Mouse (Mus musculus) heart, embryonic 10.5 days (tissue): ENCODE measurements around the gene Sardh. TPM values are rescaled to one million over a fixed set of nuclear protein-coding genes. Genes with fewer than 3 reads are reported as not detected.

Source experiments
- DNase-seq: peaks from one replicate; pipeline ENCODE4 v3.0.0-alpha.2; 2017; ENCODE audit warnings: low spot score
- H3K27ac ChIP-seq: fragments of 300-500 bp; sonication (generic); 2 replicates; pipeline ENCODE4 v1.5.1; 2016; ENCODE audit warnings: mild to moderate bottlenecking
- H3K27me3 ChIP-seq: fragments of 300-500 bp; sonication (generic); 2 replicates; pipeline ENCODE4 v1.6.1; 2016; ENCODE audit warnings: mild to moderate bottlenecking; ENCODE audit not compliant: poor library complexity, insufficient read depth, severe bottlenecking
- H3K36me3 ChIP-seq: fragments of 300-500 bp; sonication (generic); 2 replicates; pipeline ENCODE4 v1.6.1; 2016; ENCODE audit warnings: mild to moderate bottlenecking, moderate library complexity
- H3K4me1 ChIP-seq: fragments of 300-500 bp; sonication (generic); 2 replicates; pipeline ENCODE4 v1.6.1; 2016; ENCODE audit warnings: mild to moderate bottlenecking
- H3K4me3 ChIP-seq: fragments of 300-500 bp; sonication (generic); 2 replicates; pipeline ENCODE4 v1.5.1; 2016; ENCODE audit warnings: mild to moderate bottlenecking, moderate library complexity
- H3K9me3 ChIP-seq: fragments of 300-500 bp; sonication (generic); 2 replicates; pipeline ENCODE4 v1.6.1; 2016; ENCODE audit warnings: mild to moderate bottlenecking, moderate library complexity
- WGBS: fragments of 180-500 bp; shearing (Covaris S2); methylation state at CpG from one replicate; pipeline ENCODE4 v1.1.7; 2016; 5-methylcytosine and 5-hydroxymethylcytosine counted together
- polyA plus RNA-seq: library from polyadenylated mRNA; unstranded; fragments of >200 nt; fragmentation: Nextera tagmentation; extraction: Ambion mirVana; gene quantifications from 2 replicates; pipeline ENCODE4 v1.2.1, GENCODE M21; 2016

Gene Sardh
- polyA plus RNA-seq, 1 experiment from 2014 or later = 11.8 TPM

DNA sequence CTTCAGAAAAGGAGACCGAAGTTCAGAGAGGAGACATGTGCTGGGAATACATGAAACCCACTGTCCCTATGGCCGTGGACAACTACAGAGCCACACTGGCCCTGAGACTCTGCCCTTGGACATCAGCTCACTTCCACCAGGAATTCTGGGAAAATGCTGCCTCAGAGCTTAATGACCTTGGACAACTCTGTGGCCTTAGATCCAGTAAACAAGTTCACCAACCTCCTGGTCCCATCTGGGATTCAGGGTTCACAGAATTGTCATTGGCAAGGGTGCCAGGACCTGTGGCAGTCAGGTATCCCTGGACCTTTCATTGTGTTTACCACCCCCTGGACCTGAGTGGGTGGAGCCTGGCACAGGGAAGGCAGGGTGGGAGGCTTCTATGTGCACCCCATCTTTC lies 32.6 kb downstream of the Sardh start:
- H3K4me1 ChIP-seq = peaks cover 78% of the 10 kb centered on the region
- no peak for DNase-seq
- peak overlapping the region; percentile 90; the same call in 1 of the 2 replicates for H3K27ac ChIP-seq
- H3K36me3 ChIP-seq = no peaks in the 10 kb centered on the region
- H3K4me3 ChIP-seq = no peak overlapping the region
- peaks cover 8% of the 10 kb centered on the region; the same call in 1 of the 2 replicates for H3K27me3 ChIP-seq
- no peaks in the 10 kb centered on the region for H3K9me3 ChIP-seq
- 81% methylated on average over 2 of the region's 2 CpGs for WGBS

GRCm38 (mm10) chr2:27211966-27212893 lies 35.9 kb downstream of the Sardh start:
- H3K4me1 ChIP-seq = peaks cover 78% of the 10 kb centered on the region
- H3K27me3 ChIP-seq = peaks cover 17% of the 10 kb centered on the region; the same call in 1 of the 2 replicates
- peak overlapping the region; percentile 90 for H3K27ac ChIP-seq
- no peaks in the 10 kb centered on the region for H3K9me3 ChIP-seq
- H3K4me3 ChIP-seq = no peak overlapping the region
- no peak for DNase-seq
- H3K36me3 ChIP-seq = no peaks in the 10 kb centered on the region
- WGBS = 64% methylated on average over 8 of the region's 8 CpGs

DNA sequence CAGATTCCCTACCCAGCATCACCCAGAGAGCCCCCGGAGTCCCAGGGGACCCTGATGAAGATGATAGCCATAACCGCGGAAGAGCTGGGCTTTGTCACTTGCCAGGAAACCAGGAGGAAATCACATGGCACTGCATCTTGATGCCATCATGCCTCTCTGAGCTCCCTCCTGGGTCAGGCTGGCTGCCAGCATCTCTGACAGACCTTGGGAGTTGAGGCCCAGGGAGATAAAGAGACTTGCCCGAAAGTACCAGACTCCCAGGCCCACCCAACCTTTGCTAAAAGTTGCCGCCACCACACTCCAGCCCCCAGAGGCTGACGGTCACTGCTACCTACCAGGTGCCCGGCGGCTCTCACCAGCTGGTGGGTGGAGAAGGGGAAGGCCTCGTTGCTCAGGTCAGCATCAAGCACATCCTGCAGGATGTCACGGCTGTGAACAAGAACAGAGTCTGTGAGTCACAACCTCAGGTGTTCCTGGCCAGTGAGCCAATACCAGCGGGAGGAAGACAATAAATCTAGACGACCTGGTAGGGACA lies 37.4 kb downstream of the Sardh start:
- Histone ChIP-seq H3K4me1 (peaks cover 87% of the 10 kb centered on the region), H3K4me3 (no peak overlapping the region), H3K27me3 (peaks cover 17% of the 10 kb centered on the region; the same call in 1 of the 2 replicates), H3K27ac (peak overlapping the region; percentile 90), H3K9me3 (no peaks in the 10 kb centered on the region), H3K36me3 (no peaks in the 10 kb centered on the region)
- WGBS = 73% methylated on average over 12 of the region's 12 CpGs
- no peak for DNase-seq

- H3K9me3 ChIP-seq = no peaks in the 10 kb centered on the region
- H3K36me3 ChIP-seq = no peaks in the 10 kb centered on the region
- no peak for DNase-seq
- H3K4me3 ChIP-seq = no peak overlapping the region
- peaks cover 17% of the 10 kb centered on the region; the same call in 1 of the 2 replicates for H3K27me3 ChIP-seq
- 35% methylated on average over 7 of the region's 7 CpGs for WGBS
- peak overlapping the region; percentile 90 for H3K27ac ChIP-seq
- peaks cover 90% of the 10 kb centered on the region for H3K4me1 ChIP-seq
Measured at GRCm38 (mm10) chr2:27210255-27210654, 37.9 kb downstream of the Sardh start.

DNA sequence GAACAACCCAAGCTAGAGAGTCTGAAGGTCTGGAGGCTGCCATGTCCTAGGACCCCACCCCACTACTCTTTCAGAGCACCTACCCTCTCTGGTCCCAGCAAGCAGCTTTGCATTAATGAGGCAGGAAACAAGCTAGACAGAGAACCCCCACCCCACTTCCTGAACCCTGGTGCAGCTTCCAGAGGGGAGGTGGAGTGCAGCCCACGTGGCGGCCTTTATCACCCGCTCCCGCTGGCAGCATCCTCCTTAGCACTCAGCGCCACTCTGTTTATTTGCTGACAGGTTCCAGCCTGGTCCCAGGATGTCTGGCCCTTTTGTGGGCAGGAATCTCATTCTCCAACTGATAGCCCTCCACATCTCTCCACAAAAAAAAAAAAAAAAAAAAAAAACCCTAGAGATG lies 38.3 kb downstream of the Sardh start:
- WGBS = 10% methylated on average over 5 of the region's 5 CpGs
- H3K36me3 ChIP-seq = no peaks in the 10 kb centered on the region
- DNase-seq = peak; percentile 87
- H3K9me3 ChIP-seq = no peaks in the 10 kb centered on the region
- H3K27me3 ChIP-seq = peaks cover 17% of the 10 kb centered on the region; the same call in 1 of the 2 replicates
- peak overlapping the region; percentile 90 for H3K27ac ChIP-seq
- H3K4me3 ChIP-seq = peak overlapping the region; percentile 27; the same call in 1 of the 2 replicates
- peaks cover 86% of the 10 kb centered on the region for H3K4me1 ChIP-seq

DNA sequence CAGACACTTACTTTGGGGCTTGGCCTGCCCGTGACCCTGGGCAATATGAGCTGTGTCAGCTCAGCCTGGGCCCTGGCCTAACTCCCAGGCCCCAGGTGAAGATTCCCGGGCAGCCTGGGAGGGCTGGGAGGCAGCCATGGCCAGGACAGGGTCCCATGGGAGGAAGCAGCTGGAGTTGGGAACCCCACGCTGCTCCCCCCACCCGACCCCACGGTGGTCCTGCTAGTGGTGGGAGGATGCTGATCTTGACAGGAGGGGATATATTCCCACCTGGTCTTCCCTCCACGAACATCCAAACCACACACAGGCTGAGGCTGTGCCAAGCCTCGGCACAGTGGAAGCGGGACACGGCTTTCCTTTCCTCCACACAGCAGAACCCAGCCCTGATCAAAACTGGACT lies 38.8 kb downstream of the Sardh start:
- DNase-seq = no peak
- WGBS = 75% methylated on average over 9 of the region's 9 CpGs
- peaks cover 82% of the 10 kb centered on the region for H3K4me1 ChIP-seq

DNA sequence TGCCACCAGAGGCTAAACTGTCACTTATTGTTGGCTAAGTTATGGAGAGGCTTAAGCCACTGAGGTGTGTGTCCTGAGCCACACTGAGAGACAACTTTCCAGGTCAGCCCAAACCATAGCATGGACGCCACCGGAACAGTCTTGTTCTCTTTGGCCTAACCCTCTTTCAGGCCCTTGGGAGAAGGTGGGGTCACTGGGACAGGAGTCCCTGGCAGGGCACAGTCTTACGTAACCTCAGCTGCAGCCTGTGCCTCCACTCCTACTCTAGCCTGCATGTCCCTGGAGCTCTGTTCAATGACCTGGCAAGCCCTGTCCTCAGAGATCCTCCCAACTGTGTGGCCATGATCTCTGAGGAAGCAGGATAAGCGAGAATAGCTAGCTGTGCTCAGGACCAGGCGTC lies 41.0 kb downstream of the Sardh start:
- Histone ChIP-seq H3K4me1 (peaks cover 78% of the 10 kb centered on the region), H3K36me3 (no peaks in the 10 kb centered on the region), H3K27me3 (peaks cover 9% of the 10 kb centered on the region; the same call in 1 of the 2 replicates), H3K4me3 (no peak overlapping the region), H3K9me3 (no peaks in the 10 kb centered on the region), H3K27ac (peak overlapping the region; percentile 90; the same call in 1 of the 2 replicates)
- no peak for DNase-seq
- 84% methylated on average over 5 of the region's 5 CpGs for WGBS

More for the DNA sequence above, 38.8 kb downstream of the Sardh start:
- Histone ChIP-seq H3K27ac (peak overlapping the region; percentile 90), H3K9me3 (no peaks in the 10 kb centered on the region), H3K36me3 (no peaks in the 10 kb centered on the region), H3K4me3 (peak overlapping the region; percentile 27; the same call in 1 of the 2 replicates), H3K27me3 (peaks cover 17% of the 10 kb centered on the region; the same call in 1 of the 2 replicates)

GRCm38 (mm10) chr2:27206128-27206797 lies 41.9 kb downstream of the Sardh start:
- no peak for DNase-seq
- Histone ChIP-seq H3K27me3 (peaks cover 9% of the 10 kb centered on the region; the same call in 1 of the 2 replicates), H3K4me1 (peaks cover 72% of the 10 kb centered on the region), H3K4me3 (no peak overlapping the region), H3K27ac (peak overlapping the region; percentile 90; the same call in 1 of the 2 replicates), H3K36me3 (no peaks in the 10 kb centered on the region), H3K9me3 (no peaks in the 10 kb centered on the region)
- 59% methylated on average over 15 of the region's 15 CpGs for WGBS

DNA sequence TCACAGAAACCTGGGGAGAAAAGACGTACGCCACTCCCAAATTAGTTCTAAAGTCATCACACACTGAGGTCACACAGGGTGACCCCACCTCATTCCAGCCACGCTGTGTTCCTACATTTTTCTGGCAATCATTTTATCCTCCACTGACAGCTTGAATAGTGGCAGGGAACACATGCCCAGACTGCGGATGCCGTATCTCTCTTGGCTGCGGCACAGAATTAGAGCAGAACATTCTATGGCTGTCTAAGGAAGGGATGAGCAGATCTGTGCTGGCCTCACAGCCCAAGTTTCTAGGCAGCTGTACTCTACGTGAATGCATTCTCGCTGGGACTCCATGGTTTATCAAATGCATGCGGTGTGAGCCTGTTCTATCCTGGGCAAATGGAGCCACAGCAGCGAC lies 42.5 kb downstream of the Sardh start:
- 68% methylated on average over 10 of the region's 10 CpGs for WGBS
- Histone ChIP-seq H3K4me1 (peaks cover 71% of the 10 kb centered on the region), H3K27ac (peak overlapping the region; percentile 90; the same call in 1 of the 2 replicates), H3K36me3 (no peaks in the 10 kb centered on the region), H3K27me3 (peaks cover 9% of the 10 kb centered on the region; the same call in 1 of the 2 replicates), H3K9me3 (no peaks in the 10 kb centered on the region), H3K4me3 (no peak overlapping the region)
- DNase-seq = no peak

DNA sequence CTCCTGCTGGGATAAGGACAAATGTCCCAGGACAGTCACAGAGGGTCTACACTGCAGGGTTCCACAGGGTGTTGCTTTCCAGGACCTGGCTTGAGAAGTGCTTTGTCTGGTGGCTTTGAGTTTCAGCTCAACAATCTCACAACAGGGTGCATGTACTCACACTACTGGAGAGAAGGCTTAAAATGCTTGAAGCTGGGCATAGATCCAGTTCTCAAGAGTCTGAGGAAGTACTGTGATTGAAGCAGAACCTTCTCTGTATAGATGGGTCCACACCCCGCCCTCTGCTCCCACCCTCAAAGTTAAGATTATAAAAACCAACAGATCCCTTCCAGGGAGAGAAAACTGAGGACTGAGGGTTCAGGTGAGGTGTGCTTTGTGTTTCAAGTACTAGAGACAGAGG lies 47.6 kb downstream of the Sardh start:
- peak overlapping the region; percentile 88 for H3K27ac ChIP-seq
- H3K27me3 ChIP-seq = no peaks in the 10 kb centered on the region
- no peaks in the 10 kb centered on the region for H3K36me3 ChIP-seq
- H3K9me3 ChIP-seq = no peaks in the 10 kb centered on the region
- no peak overlapping the region for H3K4me3 ChIP-seq
- peaks cover 72% of the 10 kb centered on the region for H3K4me1 ChIP-seq
- WGBS = 92% methylated on average over 1 of the region's 1 CpGs
- DNase-seq = no peak

DNA sequence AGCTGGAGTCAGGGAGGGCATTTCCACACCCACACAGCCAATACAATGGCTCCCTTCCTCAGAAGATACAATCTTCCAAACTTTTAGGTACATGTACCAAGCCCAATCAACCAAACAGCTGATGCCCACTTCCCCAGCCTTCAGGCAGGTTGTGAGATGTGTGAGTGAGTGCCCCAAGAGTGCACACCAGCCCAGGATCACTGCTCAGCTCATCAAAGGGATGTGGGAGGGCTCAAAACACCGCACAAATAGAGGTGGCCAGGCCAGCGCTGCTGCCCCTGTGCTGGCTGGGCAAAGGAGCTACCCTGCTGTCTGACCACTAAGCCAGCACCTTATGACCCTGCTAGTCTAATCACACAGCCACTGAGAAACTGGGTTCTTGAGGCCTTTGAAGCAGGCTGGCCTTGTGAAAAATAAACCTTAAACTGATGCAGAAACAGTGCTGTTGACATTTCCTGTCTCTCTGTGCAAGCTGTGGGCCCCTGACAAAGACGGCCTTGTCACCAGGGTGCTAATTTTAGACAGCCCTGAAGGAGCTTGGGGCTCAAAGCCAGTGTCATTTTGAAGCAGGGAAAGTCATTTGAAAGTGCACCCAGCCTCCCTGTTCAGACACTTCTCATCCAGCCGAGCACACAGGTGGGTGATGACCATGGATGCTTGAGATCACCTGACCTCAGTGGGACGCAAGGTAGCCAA lies 49.4 kb downstream of the Sardh start:
- H3K9me3 ChIP-seq = no peaks in the 10 kb centered on the region
- 24% methylated on average over 5 of the region's 5 CpGs for WGBS
- peak overlapping the region; percentile 88 for H3K27ac ChIP-seq
- H3K36me3 ChIP-seq = no peaks in the 10 kb centered on the region
- no peaks in the 10 kb centered on the region for H3K27me3 ChIP-seq
- DNase-seq = no peak
- peaks cover 68% of the 10 kb centered on the region for H3K4me1 ChIP-seq
- no peak overlapping the region; the same call in 1 of the 2 replicates for H3K4me3 ChIP-seq

- no peaks in the 10 kb centered on the region for H3K9me3 ChIP-seq
- peaks cover 31% of the 10 kb centered on the region for H3K27me3 ChIP-seq
- 64% methylated on average over 4 of the region's 4 CpGs for WGBS
- no peak overlapping the region for H3K4me3 ChIP-seq
- no peak for DNase-seq
- peak overlapping the region; percentile 47; the same call in 1 of the 2 replicates for H3K27ac ChIP-seq
- H3K4me1 ChIP-seq = peaks cover 20% of the 10 kb centered on the region
- no peaks in the 10 kb centered on the region for H3K36me3 ChIP-seq
Measured at GRCm38 (mm10) chr2:27189994-27190393, 58.1 kb downstream of the Sardh start.
